Mouse (Mus musculus) CH12.LX (cell line): ENCODE data around the gene Mdh2.

Source experiments
- BHLHE40 ChIP-seq: IDR thresholded peaks from 2 replicates; pipeline ENCODE4 v1.6.1; 2011; ENCODE audit warnings: mild to moderate bottlenecking, low read depth, low read length, improper control_type of control experiment
- CHD2 ChIP-seq: IDR thresholded peaks from 2 replicates; pipeline ENCODE4 v1.6.1; 2011; ENCODE audit warnings: low read length, improper control_type of control experiment
- CTCF ChIP-seq, 2 experiments: IDR thresholded peaks in 1 of 2; conservative IDR thresholded peaks in 1 of 2; 2 replicates each; pipeline ENCODE4 v1.5.1; 2011 to 2012; ENCODE audit warnings: low read depth in 2 of 2, low read length in 2 of 2, improper control_type of control experiment in 1 of 2, inconsistent platforms in 1 of 2, mild to moderate bottlenecking in 1 of 2, moderate library complexity in 1 of 2
- E2F4 ChIP-seq: IDR thresholded peaks from 2 replicates; pipeline ENCODE4 v1.6.1; 2011; ENCODE audit warnings: low read depth, low read length, improper control_type of control experiment; ENCODE audit not compliant: insufficient replicate concordance
- EP300 ChIP-seq: IDR thresholded peaks from 2 replicates; pipeline ENCODE4 v1.6.1; 2011; ENCODE audit warnings: low read length, improper control_type of control experiment
- HCFC1 ChIP-seq: IDR thresholded peaks from 2 replicates; pipeline ENCODE4 v1.6.1; 2012; ENCODE audit warnings: low read depth, mild to moderate bottlenecking, inconsistent platforms, low read length, improper control_type of control experiment
- JUND ChIP-seq: conservative IDR thresholded peaks from 2 replicates; pipeline ENCODE4 v1.6.1; 2011; ENCODE audit warnings: low read depth, low read length, improper control_type of control experiment
- POLR2A ChIP-seq: IDR thresholded peaks from 2 replicates; pipeline ENCODE4 v1.6.1; 2011; ENCODE audit warnings: low read depth, mild to moderate bottlenecking, improper control_type of control experiment, low read length
- POLR2AphosphoS2 ChIP-seq: IDR thresholded peaks from 2 replicates; pipeline ENCODE4 v1.6.1; 2011; ENCODE audit warnings: low read depth, low read length, improper control_type of control experiment
- RAD21 ChIP-seq: IDR thresholded peaks from 2 replicates; pipeline ENCODE4 v1.6.1; 2011; ENCODE audit warnings: low read depth, mild to moderate bottlenecking, low read length, improper control_type of control experiment, moderate library complexity
- UBTF ChIP-seq: IDR thresholded peaks from 2 replicates; pipeline ENCODE4 v1.6.1; 2012; ENCODE audit warnings: low read depth, mild to moderate bottlenecking, inconsistent platforms, low read length, improper control_type of control experiment, moderate library complexity
- USF2 ChIP-seq: conservative IDR thresholded peaks from 2 replicates; pipeline ENCODE4 v1.6.1; 2011; ENCODE audit warnings: low read depth, low read length, improper control_type of control experiment
- ZKSCAN1 ChIP-seq: IDR thresholded peaks from 2 replicates; pipeline ENCODE4 v1.6.1; 2012; ENCODE audit warnings: low read depth, inconsistent platforms, low read length, improper control_type of control experiment, borderline replicate concordance

GRCm38 (mm10) chr5:135800927-135801326, 22.6 kb downstream of the Mdh2 start:
- no peak for TF ChIP-seq JUND
- no peak for TF ChIP-seq RAD21
- TF ChIP-seq CTCF (conservative IDR thresholded peaks at IDR 0.05 in 1 of 2, IDR thresholded peaks at IDR 0.05 in 1 of 2; ENCODE audit: low read depth in 2 of 2, low read length in 2 of 2), result no peak
- no peak for TF ChIP-seq POLR2A
- TF ChIP-seq HCFC1, result no peak
- TF ChIP-seq CHD2, result no peak
- TF ChIP-seq EP300, result no peak
- no peak for TF ChIP-seq E2F4
- no peak for TF ChIP-seq USF2
- TF ChIP-seq POLR2AphosphoS2, result no peak
- TF ChIP-seq BHLHE40, result no peak
- TF ChIP-seq UBTF, result no peak
- TF ChIP-seq ZKSCAN1, result no peak
